Mouse (Mus musculus): Measurements from ENCODE around the gene Zfp467. TPM values are rescaled to one million over a fixed set of nuclear protein-coding genes. Genes with fewer than 3 reads are reported as not detected.

The Zfp467 gene
- 2.6 TPM for polyA plus RNA-seq (2014; fragmentation: Illumina TruSeq; extraction: RNeasy Lipid Tissue Mini Kit (QIAGEN cat#74804); ENCODE audit: low replicate concordance)

GRCm38 (mm10) chr6:48445181-48446101, at the start of gene Zfp467:
Gene Zfp467, minus strand, starts transcription at chr6:48445825.

DNA sequence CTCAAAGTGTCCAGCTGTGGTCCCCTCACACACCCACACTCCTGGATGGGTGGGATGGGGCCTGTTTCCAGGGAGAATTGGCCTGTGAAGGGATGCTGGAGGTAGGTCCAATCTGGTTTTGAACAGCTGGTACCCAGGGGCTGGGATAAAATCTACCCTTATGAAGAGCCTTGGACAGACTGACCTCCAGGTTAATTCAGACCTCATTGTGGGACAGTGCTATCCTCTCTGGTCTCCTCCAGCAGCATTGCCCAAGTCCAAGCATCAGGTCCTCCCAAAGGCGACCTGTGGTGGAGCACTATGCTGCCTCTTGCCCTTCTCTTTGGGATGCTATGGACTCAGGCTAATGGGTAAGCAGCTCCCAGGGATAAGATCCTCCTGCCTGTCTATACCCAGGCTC, 2.3 kb upstream of the Zfp467 start, which contains the start of gene Sspo:
Gene Sspo (plus strand): TSS at position 301 of the 400 bp plus-strand sequence.

DNA sequence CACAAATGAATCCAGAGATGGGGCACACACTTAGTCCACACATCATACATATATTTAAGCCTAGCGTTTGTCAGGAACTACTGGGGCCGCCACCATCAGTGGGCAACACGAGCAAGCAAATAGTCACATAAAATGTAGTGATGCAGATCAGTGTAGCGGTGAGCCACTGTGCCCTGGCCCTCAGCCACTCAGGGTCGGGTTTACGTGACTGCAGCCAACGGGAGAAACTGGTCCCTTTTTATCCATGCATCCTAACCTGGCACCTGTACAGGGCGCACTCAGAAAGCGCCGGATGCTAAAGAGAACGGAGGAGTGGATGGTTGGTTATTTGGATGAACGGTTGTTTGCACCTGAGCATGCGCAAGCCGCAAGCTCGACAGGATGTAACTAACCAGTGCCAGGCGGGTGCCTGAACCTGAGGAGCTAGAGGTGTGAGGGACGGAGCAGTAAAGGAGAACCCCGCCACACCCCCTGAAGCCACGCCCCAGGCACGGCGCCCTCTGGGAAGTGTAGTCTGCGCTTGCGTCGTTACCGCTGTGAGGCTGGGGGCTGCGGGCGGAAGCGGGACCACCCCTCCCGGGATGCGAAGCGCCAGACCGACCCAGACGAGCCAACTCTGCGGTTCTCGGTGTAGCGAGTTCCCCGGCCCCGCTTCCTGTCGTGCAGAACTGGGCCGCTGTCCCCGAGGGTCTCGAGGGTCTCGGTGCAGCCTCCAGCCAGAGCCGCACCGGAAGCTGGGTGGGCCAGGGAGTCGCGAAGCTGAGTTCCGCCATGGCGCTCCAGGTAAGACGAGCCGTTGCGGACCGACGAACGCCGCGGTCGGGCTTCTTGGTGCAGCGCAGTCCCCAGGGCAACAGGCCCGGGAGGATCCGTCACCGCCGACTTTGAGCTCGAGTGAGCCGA, 50.3 kb downstream of the Zfp467 start, which contains the start of gene Krba1:
Gene Krba1 (plus strand): TSS at position 482 of the 903 bp plus-strand sequence.

Other genes with a start within 250 kb of the Zfp467 start
- gene Krba1, start 50.2 kb downstream of the Zfp467 start, polyA plus RNA-seq (2014; fragmentation: Illumina TruSeq; extraction: RNeasy Lipid Tissue Mini Kit (QIAGEN cat#74804); ENCODE audit: low replicate concordance) = 2.1 TPM
- not detected for gene Sspo, start 2.4 kb upstream of the Zfp467 start, polyA plus RNA-seq (2014; fragmentation: Illumina TruSeq; extraction: RNeasy Lipid Tissue Mini Kit (QIAGEN cat#74804); ENCODE audit: low replicate concordance)
- gene Atp6v0e2, start 91.8 kb upstream of the Zfp467 start, polyA plus RNA-seq (2014; fragmentation: Illumina TruSeq; extraction: RNeasy Lipid Tissue Mini Kit (QIAGEN cat#74804); ENCODE audit: low replicate concordance) = 7.1 TPM
- 0.97 TPM for gene Lrrc61, start 109.0 kb upstream of the Zfp467 start, polyA plus RNA-seq (2014; fragmentation: Illumina TruSeq; extraction: RNeasy Lipid Tissue Mini Kit (QIAGEN cat#74804); ENCODE audit: low replicate concordance)
- gene Rarres2, start 127.0 kb upstream of the Zfp467 start, polyA plus RNA-seq (2014; fragmentation: Illumina TruSeq; extraction: RNeasy Lipid Tissue Mini Kit (QIAGEN cat#74804); ENCODE audit: low replicate concordance) = 2.2 TPM
- gene Gm45021, start 143.8 kb upstream of the Zfp467 start, polyA plus RNA-seq (2014; fragmentation: Illumina TruSeq; extraction: RNeasy Lipid Tissue Mini Kit (QIAGEN cat#74804); ENCODE audit: low replicate concordance) = not detected
- 1.3 TPM for gene Repin1, start 148.1 kb upstream of the Zfp467 start, polyA plus RNA-seq (2014; fragmentation: Illumina TruSeq; extraction: RNeasy Lipid Tissue Mini Kit (QIAGEN cat#74804); ENCODE audit: low replicate concordance)
- not detected for gene Gm44965, start 148.1 kb upstream of the Zfp467 start, polyA plus RNA-seq (2014; fragmentation: Illumina TruSeq; extraction: RNeasy Lipid Tissue Mini Kit (QIAGEN cat#74804); ENCODE audit: low replicate concordance)
- not detected for gene Zfp775, start 156.2 kb upstream of the Zfp467 start, polyA plus RNA-seq (2014; fragmentation: Illumina TruSeq; extraction: RNeasy Lipid Tissue Mini Kit (QIAGEN cat#74804); ENCODE audit: low replicate concordance)
- not detected for gene AI854703, start 180.9 kb upstream of the Zfp467 start, polyA plus RNA-seq (2014; fragmentation: Illumina TruSeq; extraction: RNeasy Lipid Tissue Mini Kit (QIAGEN cat#74804); ENCODE audit: low replicate concordance)
- gene Gimap8, start 201.4 kb upstream of the Zfp467 start, polyA plus RNA-seq (2014; fragmentation: Illumina TruSeq; extraction: RNeasy Lipid Tissue Mini Kit (QIAGEN cat#74804); ENCODE audit: low replicate concordance) = 22.2 TPM
- gene Gimap9, start 230.3 kb upstream of the Zfp467 start, polyA plus RNA-seq (2014; fragmentation: Illumina TruSeq; extraction: RNeasy Lipid Tissue Mini Kit (QIAGEN cat#74804); ENCODE audit: low replicate concordance) = 19.5 TPM
- gene Gimap4, start 238.7 kb upstream of the Zfp467 start, polyA plus RNA-seq (2014; fragmentation: Illumina TruSeq; extraction: RNeasy Lipid Tissue Mini Kit (QIAGEN cat#74804); ENCODE audit: low replicate concordance) = 82.1 TPM